Mouse (Mus musculus) hindbrain, embryonic 12.5 days (tissue): ENCODE measurements around the gene Cct8. TPM values are rescaled to one million over a fixed set of nuclear protein-coding genes. Genes with fewer than 3 reads are reported as not detected.
"Not testable (repeated sequence)": the region's sequence is repeated elsewhere in the genome, so short reads cannot be mapped to it uniquely, and the experiment has no call there.

Experiments
- ATAC-seq: fragments of 200-750 bp; cut with Nextera tagmentation; 2 replicates; pipeline ENCODE4 v1.8.0; 2017; ENCODE audit warnings: moderate TSS enrichment; ENCODE audit not compliant: low FRiP score
- H3K27ac ChIP-seq: fragments of 300-500 bp; sonication (generic); 2 replicates; pipeline ENCODE4 v1.5.1; 2016; ENCODE audit warnings: mild to moderate bottlenecking
- H3K27me3 ChIP-seq: fragments of 300-500 bp; sonication (generic); 2 replicates; pipeline ENCODE4 v1.6.1; 2016; ENCODE audit warnings: mild to moderate bottlenecking
- H3K36me3 ChIP-seq: fragments of 300-500 bp; sonication (generic); 2 replicates; pipeline ENCODE4 v1.6.1; 2016; ENCODE audit warnings: mild to moderate bottlenecking
- H3K4me1 ChIP-seq: fragments of 300-500 bp; sonication (generic); 2 replicates; pipeline ENCODE4 v1.6.1; 2016
- H3K4me2 ChIP-seq: fragments of 300-500 bp; sonication (generic); replicated peaks from 2 replicates; pipeline ENCODE4 v1.6.1; 2016; ENCODE audit warnings: mild to moderate bottlenecking
- H3K4me3 ChIP-seq: fragments of 300-500 bp; sonication (generic); 2 replicates; pipeline ENCODE4 v1.5.1; 2016; ENCODE audit warnings: mild to moderate bottlenecking
- H3K9ac ChIP-seq: fragments of 300-500 bp; sonication (generic); 2 replicates; pipeline ENCODE4 v1.6.1; 2016; ENCODE audit warnings: mild to moderate bottlenecking, moderate library complexity
- H3K9me3 ChIP-seq: fragments of 300-500 bp; sonication (generic); replicated peaks from 2 replicates; pipeline ENCODE4 v1.6.1; 2016; ENCODE audit warnings: mild to moderate bottlenecking
- WGBS: fragments of 180-500 bp; shearing (Covaris S2); methylation state at CpG from one replicate; pipeline ENCODE4 v1.1.7; 2016; 5-methylcytosine and 5-hydroxymethylcytosine counted together
- polyA plus RNA-seq: library from polyadenylated mRNA; unstranded; fragments of >200 nt; fragmentation: Nextera tagmentation; extraction: Ambion mirVana; gene quantifications from 2 replicates; pipeline ENCODE4 v1.2.1, GENCODE M21; 2016

The Cct8 gene
- polyA plus RNA-seq, 1 experiment from 2014 or later = 462 TPM

GRCm38 (mm10) chr16:87492191-87492792 lies 3.4 kb downstream of the Cct8 start:
- not testable (repeated sequence) for H3K9me3 ChIP-seq, H3K27ac ChIP-seq, H3K4me3 ChIP-seq, ATAC-seq, H3K9ac ChIP-seq, H3K4me2 ChIP-seq, H3K27me3 ChIP-seq
- WGBS = 95% methylated on average over 12 of the region's 12 CpGs
- peaks cover 60% of the 10 kb centered on the region for H3K36me3 ChIP-seq
- peaks cover 19% of the 10 kb centered on the region for H3K4me1 ChIP-seq

DNA sequence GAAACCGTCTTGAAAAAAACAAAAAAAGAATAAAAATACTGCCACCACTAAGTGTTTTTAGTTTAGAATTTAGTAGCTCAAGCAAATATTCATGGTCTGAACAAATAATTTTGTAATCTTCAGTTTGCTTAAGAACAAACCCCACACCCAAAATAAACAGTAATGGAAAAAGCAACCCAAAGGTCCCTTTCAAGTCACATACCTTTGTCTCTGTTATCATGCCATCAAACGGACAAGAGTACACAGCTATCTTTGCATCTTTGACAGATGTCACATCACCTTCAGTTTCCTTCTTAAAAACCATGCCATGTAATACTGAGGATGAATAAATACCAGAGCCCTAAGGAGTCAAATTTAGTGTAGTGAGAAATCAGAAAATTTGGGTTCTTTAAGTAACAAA lies 7.1 kb downstream of the Cct8 start:
- Histone ChIP-seq H3K9ac (no peak overlapping the region), H3K27me3 (no peaks in the 10 kb centered on the region), H3K4me2 (no peak overlapping the region), H3K4me1 (no peaks in the 10 kb centered on the region), H3K9me3 (no peaks in the 10 kb centered on the region), H3K36me3 (peaks cover 93% of the 10 kb centered on the region), H3K4me3 (no peak overlapping the region), H3K27ac (no peak overlapping the region)
- ATAC-seq = no peak
- WGBS = 78% methylated on average over 2 of the region's 2 CpGs

DNA sequence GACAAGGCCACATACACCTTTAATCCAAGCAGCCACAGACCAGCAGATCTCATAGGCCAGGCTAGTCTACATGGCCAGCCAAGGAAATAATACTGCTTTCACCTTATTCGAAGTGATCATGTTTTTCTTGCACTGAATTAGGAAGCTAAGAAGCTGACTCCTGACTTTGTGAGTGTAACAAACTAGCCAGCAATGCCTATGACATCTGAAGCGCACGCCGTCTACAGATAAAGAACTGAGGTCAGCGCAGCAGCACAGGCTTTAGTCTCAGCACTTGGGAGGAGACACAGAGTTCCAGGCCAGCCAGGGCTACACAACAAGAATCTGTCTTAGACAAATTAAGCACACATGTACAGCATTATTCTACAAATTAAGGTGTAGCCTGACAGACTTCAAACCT lies 8.9 kb downstream of the Cct8 start:
- Histone ChIP-seq H3K4me1 (no peaks in the 10 kb centered on the region), H3K9ac (no peak overlapping the region), H3K27ac (no peak overlapping the region), H3K27me3 (no peaks in the 10 kb centered on the region), H3K36me3 (peaks cover 94% of the 10 kb centered on the region), H3K4me3 (no peak overlapping the region), H3K4me2 (no peak overlapping the region), H3K9me3 (no peaks in the 10 kb centered on the region)
- no peak for ATAC-seq
- WGBS = 97% methylated on average over 5 of the region's 5 CpGs

DNA sequence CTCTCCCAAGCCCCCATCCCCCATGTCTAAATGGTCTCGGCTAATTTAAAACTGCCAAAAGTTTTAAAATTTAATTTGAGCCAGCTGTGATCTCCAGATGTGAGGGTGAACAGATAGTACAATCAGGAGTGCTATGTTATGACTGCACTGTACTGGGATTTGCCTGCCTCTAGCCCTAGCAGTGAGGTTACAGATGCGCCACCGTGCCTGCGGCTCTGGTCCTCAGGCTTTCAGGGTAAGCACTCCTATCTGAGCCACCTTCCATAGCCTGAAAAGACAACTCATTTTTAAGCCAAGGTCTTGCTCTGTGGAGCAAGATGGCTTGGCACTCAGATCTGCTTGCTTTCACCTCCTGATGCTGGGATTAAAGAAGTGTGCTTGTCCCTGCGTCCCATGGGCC lies 11.3 kb downstream of the Cct8 start:
- H3K4me3 ChIP-seq = no peak overlapping the region
- no peaks in the 10 kb centered on the region for H3K4me1 ChIP-seq
- H3K4me2 ChIP-seq = no peak overlapping the region
- no peaks in the 10 kb centered on the region for H3K9me3 ChIP-seq
- no peak overlapping the region for H3K27ac ChIP-seq
- peaks cover 83% of the 10 kb centered on the region for H3K36me3 ChIP-seq
- H3K9ac ChIP-seq = no peak overlapping the region
- WGBS = 85% methylated on average over 5 of the region's 5 CpGs
- ATAC-seq = no peak
- H3K27me3 ChIP-seq = no peaks in the 10 kb centered on the region

- H3K4me1 ChIP-seq = no peaks in the 10 kb centered on the region
- WGBS = 96% methylated on average over 4 of the region's 4 CpGs
- H3K9me3 ChIP-seq = no peaks in the 10 kb centered on the region
- no peak overlapping the region for H3K4me2 ChIP-seq
- H3K27me3 ChIP-seq = no peaks in the 10 kb centered on the region
- no peak for ATAC-seq
- peaks cover 71% of the 10 kb centered on the region for H3K36me3 ChIP-seq
- no peak overlapping the region for H3K9ac ChIP-seq
- no peak overlapping the region for H3K27ac ChIP-seq
- no peak overlapping the region for H3K4me3 ChIP-seq
These were observed 25.1 kb downstream of the Cct8 start for GRCm38 (mm10) chr16:87470579-87470978.

- H3K4me2 ChIP-seq = no peak overlapping the region
- ATAC-seq = no peak
- no peaks in the 10 kb centered on the region for H3K9me3 ChIP-seq
- no peak overlapping the region for H3K4me3 ChIP-seq
- H3K4me1 ChIP-seq = peaks cover 13% of the 10 kb centered on the region
- WGBS = 95% methylated on average over 3 of the region's 3 CpGs
- H3K9ac ChIP-seq = no peak overlapping the region
- peaks cover 32% of the 10 kb centered on the region for H3K36me3 ChIP-seq
- no peaks in the 10 kb centered on the region for H3K27me3 ChIP-seq
- H3K27ac ChIP-seq = no peak overlapping the region
These were observed 36.9 kb downstream of the Cct8 start for GRCm38 (mm10) chr16:87458752-87459151.

DNA sequence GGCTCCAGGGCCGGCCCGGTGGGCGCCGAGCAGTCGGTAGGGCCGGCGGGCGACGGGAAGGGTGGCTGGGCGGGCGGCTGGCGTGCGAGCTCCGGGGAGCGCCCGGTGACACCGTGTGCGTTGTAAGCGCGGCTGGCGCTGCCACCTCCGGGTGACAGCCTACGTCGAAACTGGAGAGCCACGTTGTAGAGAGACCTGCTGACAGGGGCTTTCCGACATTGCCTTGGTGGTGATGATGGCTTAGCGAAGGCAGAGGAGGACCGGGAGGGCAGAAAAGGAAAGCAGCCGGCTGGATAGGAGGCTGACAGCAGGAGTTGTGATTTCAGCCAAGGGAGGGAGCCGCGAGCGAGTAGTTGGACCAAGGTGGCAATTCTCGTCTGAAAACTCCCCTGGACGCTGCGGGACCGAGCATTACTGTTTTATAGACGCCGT lies 40.5 kb downstream of the Cct8 start:
- Histone ChIP-seq H3K27me3 (no peaks in the 10 kb centered on the region), H3K27ac (peak overlapping the region; percentile 83), H3K9me3 (no peaks in the 10 kb centered on the region), H3K4me3 (peak overlapping the region; percentile 97), H3K4me2 (peak overlapping the region; percentile 93), H3K9ac (peak overlapping the region; percentile 89), H3K36me3 (0 out of 2 replicates have a peak, but pooled peaks cover 5% of the 10 kb centered on the region), H3K4me1 (peaks cover 13% of the 10 kb centered on the region)
- ATAC-seq = peak; percentile 75
- under 1% methylated on average over 38 of the region's 38 CpGs for WGBS

GRCm38 (mm10) chr16:87454419-87455179 lies 41.1 kb downstream of the Cct8 start, which contains the start of gene Usp16:
Usp16 (plus strand) TSS chr16:87454703.
- peak within 1 kb of the TSS; percentile 89 for H3K9ac ChIP-seq
- no peaks in the 10 kb centered on the region for H3K27me3 ChIP-seq
- peak; percentile 98 for ATAC-seq
- H3K4me1 ChIP-seq = peaks cover 13% of the 10 kb centered on the region
- H3K4me2 ChIP-seq = peak within 1 kb of the TSS; percentile 93
- WGBS = 9% methylated on average over 45 of the region's 45 CpGs
- peak within 1 kb of the TSS; percentile 83 for H3K27ac ChIP-seq
- 0 out of 2 replicates have a peak, but pooled peaks cover 2% of the 10 kb centered on the region for H3K36me3 ChIP-seq
- H3K9me3 ChIP-seq = no peaks in the 10 kb centered on the region
- H3K4me3 ChIP-seq = peak within 1 kb of the TSS; percentile 97

- H3K4me1 ChIP-seq = peaks cover 13% of the 10 kb centered on the region
- H3K4me2 ChIP-seq = no peak overlapping the region
- WGBS = 89% methylated on average over 2 of the region's 2 CpGs
- H3K4me3 ChIP-seq = no peak overlapping the region
- H3K9ac ChIP-seq = no peak overlapping the region
- H3K9me3 ChIP-seq = no peaks in the 10 kb centered on the region
- no peak overlapping the region for H3K27ac ChIP-seq
- no peak for ATAC-seq
- no peaks in the 10 kb centered on the region for H3K36me3 ChIP-seq
- H3K27me3 ChIP-seq = no peaks in the 10 kb centered on the region
These were observed 42.4 kb downstream of the Cct8 start for GRCm38 (mm10) chr16:87453226-87453625.

DNA sequence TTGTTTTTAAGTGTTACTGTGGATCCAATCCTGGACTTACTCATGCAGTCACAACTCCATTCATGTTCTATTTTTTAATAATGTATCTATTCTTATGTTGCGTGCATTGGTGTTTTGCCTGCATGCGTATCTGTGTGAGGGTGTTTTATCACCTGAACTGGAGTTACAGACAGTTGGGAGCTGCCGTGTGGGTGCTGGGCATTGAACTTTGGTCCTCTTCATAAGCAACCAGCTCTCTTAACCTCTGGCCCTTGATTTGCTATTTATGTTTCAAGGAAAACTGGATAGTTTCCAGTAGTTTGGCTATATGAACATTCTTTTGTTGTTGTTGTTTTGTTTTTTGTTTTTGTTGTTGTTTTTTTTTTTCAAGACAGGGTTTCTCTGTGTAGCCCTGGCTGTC lies 50.1 kb downstream of the Cct8 start:
- ATAC-seq = no peak
- no peak overlapping the region for H3K27ac ChIP-seq
- no peak overlapping the region for H3K9ac ChIP-seq
- no peaks in the 10 kb centered on the region for H3K9me3 ChIP-seq
- H3K36me3 ChIP-seq = no peaks in the 10 kb centered on the region
- WGBS = 90% methylated on average over 3 of the region's 3 CpGs
- no peak overlapping the region for H3K4me2 ChIP-seq
- H3K4me3 ChIP-seq = no peak overlapping the region
- no peaks in the 10 kb centered on the region; the same call in 1 of the 2 replicates for H3K27me3 ChIP-seq
- peaks cover 7% of the 10 kb centered on the region for H3K4me1 ChIP-seq

DNA sequence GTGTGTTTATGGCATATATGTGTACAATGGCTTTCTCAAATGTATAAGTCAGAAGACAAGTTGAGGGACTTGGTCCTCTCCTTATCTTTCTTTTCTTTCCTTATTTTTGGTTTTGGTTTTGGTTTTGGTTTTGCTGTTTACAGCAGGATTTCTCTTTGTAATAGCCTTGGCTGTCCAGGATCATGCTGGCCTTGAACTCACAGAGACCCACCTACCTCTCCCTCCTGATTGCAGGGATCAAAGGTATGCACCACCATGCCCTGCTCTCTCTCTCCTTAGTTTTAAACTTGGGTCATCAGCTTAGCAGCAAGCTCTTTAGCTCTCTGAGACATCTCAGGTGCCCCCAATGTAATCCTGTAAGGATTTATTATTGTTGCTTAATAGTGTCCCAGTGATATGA lies 50.6 kb downstream of the Cct8 start:
- Histone ChIP-seq H3K4me1 (peaks cover 7% of the 10 kb centered on the region), H3K27me3 (no peaks in the 10 kb centered on the region; the same call in 1 of the 2 replicates), H3K9ac (no peak overlapping the region), H3K36me3 (no peaks in the 10 kb centered on the region), H3K9me3 (no peaks in the 10 kb centered on the region), H3K4me2 (no peak overlapping the region), H3K27ac (no peak overlapping the region), H3K4me3 (no peak overlapping the region)
- ATAC-seq = no peak

DNA sequence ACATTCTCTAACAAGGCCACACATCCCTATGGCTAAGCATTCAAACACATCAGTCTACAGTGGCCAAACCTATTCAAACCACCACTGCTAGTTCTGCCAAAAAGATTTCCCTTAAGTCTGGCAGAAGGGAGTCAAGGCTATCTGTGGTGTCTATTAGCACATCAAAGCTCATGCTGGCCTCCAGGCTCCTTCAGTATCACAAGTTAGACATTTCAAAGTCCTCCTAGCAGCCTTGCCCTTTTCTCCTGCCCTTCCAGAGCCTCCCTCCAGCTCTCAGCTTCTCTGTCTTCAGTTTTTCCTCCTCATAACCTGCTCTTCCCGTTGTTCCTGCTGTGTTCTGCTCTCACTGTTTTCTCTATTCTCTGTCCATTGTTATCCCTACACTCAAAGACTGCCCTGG lies 51.6 kb downstream of the Cct8 start:
- peaks cover 11% of the 10 kb centered on the region for H3K4me1 ChIP-seq
- H3K36me3 ChIP-seq = no peaks in the 10 kb centered on the region
- no peak overlapping the region for H3K4me3 ChIP-seq
- no peaks in the 10 kb centered on the region; the same call in 1 of the 2 replicates for H3K27me3 ChIP-seq
- no peak overlapping the region for H3K4me2 ChIP-seq
- H3K9ac ChIP-seq = no peak overlapping the region
- no peak for ATAC-seq
- no peak overlapping the region for H3K27ac ChIP-seq
- WGBS = 60% methylated on average over 1 of the region's 1 CpGs
- H3K9me3 ChIP-seq = no peaks in the 10 kb centered on the region

DNA sequence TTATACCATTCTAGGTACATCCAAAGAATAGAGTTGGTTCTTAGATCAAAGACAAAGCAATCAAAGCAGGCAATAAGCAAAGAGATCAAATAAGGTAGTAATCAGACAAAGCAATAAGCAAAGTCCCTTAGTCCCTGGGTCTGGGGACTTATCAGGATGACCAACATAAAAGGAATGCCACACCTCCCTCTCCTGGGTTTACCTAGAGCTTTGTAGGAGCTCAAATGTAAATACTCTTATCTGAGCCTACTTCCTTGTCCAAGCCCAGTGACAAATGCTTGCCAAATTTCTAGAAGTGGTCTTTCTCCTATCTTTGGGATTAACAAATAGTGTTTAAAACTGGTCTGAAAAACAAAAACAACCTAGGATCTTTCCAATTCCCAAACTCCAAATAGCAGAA lies 52.4 kb downstream of the Cct8 start:
- H3K27me3 ChIP-seq = no peaks in the 10 kb centered on the region; the same call in 1 of the 2 replicates
- no peak for ATAC-seq
- H3K27ac ChIP-seq = no peak overlapping the region
- H3K36me3 ChIP-seq = no peaks in the 10 kb centered on the region
- no peak overlapping the region for H3K4me2 ChIP-seq
- no peak overlapping the region for H3K4me3 ChIP-seq
- H3K4me1 ChIP-seq = peaks cover 11% of the 10 kb centered on the region
- H3K9me3 ChIP-seq = no peaks in the 10 kb centered on the region
- no peak overlapping the region for H3K9ac ChIP-seq
